Mouse (Mus musculus) kidney, postnatal 25 days (tissue): ENCODE data around the gene Trio.

Experiments
- DNase-seq, 2 experiments: peaks; one replicate each; pipeline ENCODE4 v3.0.0; 2021; ENCODE audit warnings: mixed read lengths in 2 of 2

Gene Trio

GRCm38 (mm10) chr15:27826886-27827285 lies 198.8 kb downstream of the Trio start:
- DNase-seq: no peak

- no peak for DNase-seq
Measured at GRCm38 (mm10) chr15:27826048-27826637, 199.5 kb downstream of the Trio start.

GRCm38 (mm10) chr15:27825390-27825789 lies 200.3 kb downstream of the Trio start:
- DNase-seq: no peak

- peak in 1 of 2 experiments; percentile 57 for DNase-seq
Measured at GRCm38 (mm10) chr15:27823581-27823980, 202.1 kb downstream of the Trio start.

- DNase-seq: peak; percentile 30 to 59
Measured at GRCm38 (mm10) chr15:27822461-27822860, 203.2 kb downstream of the Trio start.

- DNase-seq: no peak
Measured at GRCm38 (mm10) chr15:27821651-27822364, 203.8 kb downstream of the Trio start.

GRCm38 (mm10) chr15:27817096-27817495 lies 208.6 kb downstream of the Trio start:
- DNase-seq: peak in 1 of 2 experiments; percentile 25

- no peak for DNase-seq
Measured at GRCm38 (mm10) chr15:27814677-27815391, 210.8 kb downstream of the Trio start.

GRCm38 (mm10) chr15:27810793-27811488 lies 214.7 kb downstream of the Trio start:
- no peak for DNase-seq

- no peak for DNase-seq
Measured at GRCm38 (mm10) chr15:27810262-27810661, 215.4 kb downstream of the Trio start.

- peak; percentile 57 to 65 for DNase-seq
Measured at GRCm38 (mm10) chr15:27808596-27809276, 216.9 kb downstream of the Trio start.

- DNase-seq: peak in 1 of 2 experiments; percentile 11
Measured at GRCm38 (mm10) chr15:27806219-27806618, 219.4 kb downstream of the Trio start.

- DNase-seq: no peak
Measured at GRCm38 (mm10) chr15:27805654-27806053, 220.0 kb downstream of the Trio start.

- no peak for DNase-seq
Measured at GRCm38 (mm10) chr15:27804447-27804846, 221.2 kb downstream of the Trio start.

GRCm38 (mm10) chr15:27803568-27804345 lies 221.9 kb downstream of the Trio start:
- DNase-seq: no peak

GRCm38 (mm10) chr15:27802243-27802642 lies 223.4 kb downstream of the Trio start:
- no peak for DNase-seq

GRCm38 (mm10) chr15:27801177-27801576 lies 224.5 kb downstream of the Trio start:
- DNase-seq: peak; percentile 43 to 75

GRCm38 (mm10) chr15:27797480-27798155 lies 228.0 kb downstream of the Trio start:
- no peak for DNase-seq

- DNase-seq: no peak
Measured at GRCm38 (mm10) chr15:27796868-27797222, 228.8 kb downstream of the Trio start.

GRCm38 (mm10) chr15:27795942-27796867 lies 229.4 kb downstream of the Trio start:
- DNase-seq: peak in 1 of 2 experiments; percentile 26
